Mouse (Mus musculus): Measurements from ENCODE around the gene AU022252. TPM values are rescaled to one million over a fixed set of nuclear protein-coding genes. Genes with fewer than 3 reads are reported as not detected.

Gene AU022252
- polyA plus RNA-seq, 1 experiment from 2014 or later = 32.3 TPM

DNA sequence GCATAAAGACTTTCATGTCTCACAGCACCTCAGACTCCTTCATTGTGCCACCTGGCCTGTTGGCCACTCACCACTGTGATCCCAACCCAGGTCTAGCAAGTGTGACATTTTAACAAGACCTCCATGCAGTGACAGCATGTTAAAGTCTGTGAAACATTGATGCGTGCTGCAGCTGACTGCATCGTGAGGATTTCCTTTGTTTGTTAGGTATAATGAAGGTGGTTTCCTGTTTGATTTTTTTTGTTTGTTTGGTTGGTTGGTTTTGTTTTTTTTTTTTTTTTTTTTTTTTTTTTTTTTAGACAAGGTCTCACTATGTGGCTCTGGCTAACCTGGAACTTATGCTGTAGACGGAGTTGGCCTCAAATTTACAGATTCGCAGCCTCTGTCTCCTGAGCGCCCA lies 30.0 kb upstream of the AU022252 start:
- Histone ChIP-seq H3K4me1 (ENCODE audit: insufficient read depth) (no peaks in the 10 kb centered on the region), H3K9me3 (ENCODE audit: low read depth, low read length) (no peaks in the 10 kb centered on the region), H3K4me2 (no peak overlapping the region), H3K9ac (no peak overlapping the region), H3K36me3 (ENCODE audit: insufficient read depth) (no peaks in the 10 kb centered on the region), H3K4me3 (ENCODE audit: low read depth, low read length) (no peak overlapping the region), H3K27me3 (ENCODE audit: insufficient read depth, low read length) (no peaks in the 10 kb centered on the region), H3K27ac (ENCODE audit: low read depth) (no peak overlapping the region)
- TF ChIP-seq CTCF (IDR thresholded peaks at IDR 0.05; ENCODE audit: low read depth) = no peak
- DNase-seq (no peak), ATAC-seq (ENCODE audit: insufficient read depth) (no peak)
- 88% methylated on average over 5 of the region's 5 CpGs for WGBS

DNA sequence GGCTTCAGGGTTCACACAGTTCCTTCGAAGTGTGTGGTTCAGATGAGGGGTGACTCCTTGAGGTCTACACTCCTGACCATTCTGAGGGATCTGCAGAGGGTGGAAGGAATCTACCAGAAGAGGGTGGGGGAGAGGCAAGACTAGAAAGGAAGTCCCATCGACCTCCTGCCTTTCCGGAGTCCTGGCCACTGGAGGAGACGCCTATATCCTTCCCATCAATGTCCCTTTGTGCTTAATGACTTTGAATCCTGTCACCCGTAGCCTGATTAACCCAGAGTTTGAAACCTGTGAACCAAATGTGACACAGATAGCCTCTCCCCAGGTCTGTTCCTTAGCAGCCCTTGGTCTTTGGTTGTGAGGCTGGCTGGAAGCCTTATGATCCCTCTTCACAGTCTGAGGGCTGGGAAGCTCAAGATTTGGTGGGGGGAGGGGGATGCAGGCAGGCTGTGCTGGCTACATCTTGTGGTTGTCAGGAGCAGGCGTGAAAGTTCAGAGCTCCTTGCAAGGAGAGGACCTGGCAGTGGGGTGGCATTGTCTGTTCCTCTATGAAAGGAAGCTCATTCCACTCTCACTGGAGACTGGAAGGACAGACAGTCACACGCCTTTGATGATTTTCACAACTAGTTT lies 28.7 kb upstream of the AU022252 start:
- Histone ChIP-seq H3K4me3 (ENCODE audit: low read depth, low read length) (no peak overlapping the region), H3K27ac (ENCODE audit: low read depth) (no peak overlapping the region; the same call in 1 of the 2 replicates), H3K27me3 (ENCODE audit: insufficient read depth, low read length) (no peaks in the 10 kb centered on the region), H3K4me1 (ENCODE audit: insufficient read depth) (no peaks in the 10 kb centered on the region), H3K9ac (no peak overlapping the region), H3K36me3 (ENCODE audit: insufficient read depth) (no peaks in the 10 kb centered on the region), H3K9me3 (ENCODE audit: low read depth, low read length) (no peaks in the 10 kb centered on the region), H3K4me2 (no peak overlapping the region)
- ATAC-seq (ENCODE audit: insufficient read depth) (no peak), DNase-seq (no peak)
- 37% methylated on average over 7 of the region's 7 CpGs for WGBS
- TF ChIP-seq CTCF (IDR thresholded peaks at IDR 0.05; ENCODE audit: low read depth) = no peak

DNA sequence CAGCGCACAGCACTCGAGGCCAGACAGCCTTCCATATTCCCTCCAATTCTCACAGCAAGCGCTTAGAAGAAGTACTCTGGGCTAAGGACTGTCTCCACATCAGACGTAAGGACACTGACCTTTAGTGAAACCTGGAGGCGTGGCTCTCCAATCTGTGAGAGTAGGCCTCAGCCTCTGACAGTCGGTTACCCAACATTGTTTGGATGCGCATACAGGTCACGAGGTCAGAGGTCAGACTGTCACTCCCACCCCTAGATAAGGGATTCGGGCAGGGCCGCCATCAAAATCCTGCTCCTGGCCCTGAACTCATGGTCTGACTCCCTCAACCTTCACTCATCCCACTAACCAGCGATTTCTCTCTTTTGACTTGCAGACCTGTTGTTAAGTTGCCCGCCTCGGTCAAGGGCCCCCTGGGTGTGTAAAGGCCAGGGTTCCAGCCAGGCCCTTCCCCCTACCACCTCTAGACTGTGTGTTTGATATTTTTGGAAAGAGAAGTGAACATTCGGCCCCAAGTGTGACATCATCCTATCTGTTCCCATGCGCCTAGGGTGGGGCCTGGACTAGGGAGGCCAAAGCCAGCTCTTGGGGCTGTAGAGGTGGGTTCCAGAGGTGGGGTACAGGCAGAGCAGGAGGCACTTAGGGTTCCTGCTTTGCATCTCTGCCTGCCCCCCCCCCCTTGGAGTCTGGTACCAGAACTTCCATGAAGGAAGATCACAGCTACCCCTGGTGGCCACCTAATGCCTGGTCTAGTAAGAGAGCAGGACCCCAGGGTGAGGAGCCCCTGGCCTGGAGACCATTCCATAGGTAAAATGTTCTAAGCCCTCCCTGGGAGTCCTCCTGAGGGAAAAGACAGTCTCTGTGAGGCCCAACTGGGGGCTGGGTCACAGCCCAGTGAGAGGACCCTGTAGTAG lies 27.1 kb upstream of the AU022252 start:
- TF ChIP-seq CTCF (IDR thresholded peaks at IDR 0.05; ENCODE audit: low read depth) = peak; percentile 36
- 70% methylated on average over 15 of the region's 15 CpGs for WGBS
- Histone ChIP-seq H3K36me3 (ENCODE audit: insufficient read depth) (no peaks in the 10 kb centered on the region), H3K4me2 (no peak overlapping the region), H3K27me3 (ENCODE audit: insufficient read depth, low read length) (no peaks in the 10 kb centered on the region), H3K9me3 (ENCODE audit: low read depth, low read length) (no peaks in the 10 kb centered on the region), H3K4me1 (ENCODE audit: insufficient read depth) (no peaks in the 10 kb centered on the region), H3K4me3 (ENCODE audit: low read depth, low read length) (no peak overlapping the region), H3K9ac (no peak overlapping the region), H3K27ac (ENCODE audit: low read depth) (no peak overlapping the region)
- DNase-seq (no peak), ATAC-seq (ENCODE audit: insufficient read depth) (no peak)

- H3K4me1 ChIP-seq (ENCODE audit: insufficient read depth) = no peaks in the 10 kb centered on the region
- H3K36me3 ChIP-seq (ENCODE audit: insufficient read depth) = no peaks in the 10 kb centered on the region
- no peaks in the 10 kb centered on the region for H3K9me3 ChIP-seq (ENCODE audit: low read depth, low read length)
- 52% methylated on average over 6 of the region's 6 CpGs for WGBS
- DNase-seq (no peak), ATAC-seq (ENCODE audit: insufficient read depth) (no peak)
- no peak overlapping the region for H3K4me3 ChIP-seq (ENCODE audit: low read depth, low read length)
- no peaks in the 10 kb centered on the region for H3K27me3 ChIP-seq (ENCODE audit: insufficient read depth, low read length)
- H3K4me2 ChIP-seq = no peak overlapping the region
- no peak overlapping the region for H3K27ac ChIP-seq (ENCODE audit: low read depth)
- no peak overlapping the region for H3K9ac ChIP-seq
- TF ChIP-seq CTCF (IDR thresholded peaks at IDR 0.05; ENCODE audit: low read depth) = no peak
Observed at GRCm38 (mm10) chr4:119257083-119257482, 24.6 kb upstream of the AU022252 start.

DNA sequence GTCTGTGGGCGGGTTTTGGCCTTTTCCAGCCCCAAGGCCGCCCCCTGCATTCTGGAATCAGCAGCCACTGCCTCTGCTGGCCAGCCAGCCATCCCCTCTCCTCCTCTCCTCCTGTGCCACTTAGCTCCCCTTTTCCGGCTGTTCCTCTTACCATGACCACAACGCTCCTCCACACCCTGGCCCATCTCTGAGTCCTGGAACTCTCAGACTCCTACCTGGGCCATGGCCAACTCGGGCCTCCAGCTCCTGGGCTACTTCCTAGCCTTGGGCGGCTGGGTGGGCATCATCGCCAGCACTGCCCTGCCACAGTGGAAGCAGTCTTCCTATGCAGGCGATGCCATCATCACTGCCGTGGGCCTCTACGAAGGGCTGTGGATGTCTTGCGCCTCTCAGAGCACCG lies 22.8 kb upstream of the AU022252 start, which contains the start of gene Cldn19:
TSS of gene Cldn19 (plus strand) at position 64 of the 400 bp plus-strand sequence.
- no peak within 1 kb of the TSS for H3K4me3 ChIP-seq (ENCODE audit: low read depth, low read length)
- H3K9ac ChIP-seq = no peak within 1 kb of the TSS
- H3K27ac ChIP-seq (ENCODE audit: low read depth) = no peak within 1 kb of the TSS

DNA sequence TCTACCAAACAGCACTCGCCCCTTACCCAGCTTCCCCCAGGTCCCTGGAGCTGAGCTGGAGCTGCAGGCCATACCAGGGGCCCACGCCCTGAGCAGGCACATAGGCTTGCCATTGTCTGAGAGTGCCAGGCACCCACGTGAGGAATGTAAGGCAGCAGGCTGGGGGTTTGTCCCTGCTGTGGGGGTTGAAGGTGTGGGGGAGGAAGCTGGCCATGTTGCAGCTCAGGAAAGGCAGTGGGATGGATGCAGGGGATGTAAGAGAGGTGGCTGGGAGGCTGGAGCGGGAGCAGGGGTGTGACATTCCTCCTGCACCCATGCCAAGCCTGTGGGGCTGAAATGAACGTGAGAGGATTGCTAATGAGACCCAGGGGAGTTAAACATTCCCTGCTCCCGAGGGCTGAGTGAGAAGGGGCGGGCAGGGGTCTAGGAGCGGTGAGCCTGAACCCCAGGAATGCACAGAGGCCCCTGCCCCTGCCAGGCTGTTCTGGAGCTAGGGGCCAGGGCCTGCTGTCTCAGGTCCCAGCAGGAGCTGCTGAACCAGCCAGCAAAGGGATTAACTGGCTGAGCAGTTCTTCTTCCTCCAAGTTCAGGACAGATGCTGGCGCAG lies 21.6 kb upstream of the AU022252 start:
- Histone ChIP-seq H3K27ac (ENCODE audit: low read depth) (no peak overlapping the region), H3K9ac (no peak overlapping the region), H3K36me3 (ENCODE audit: insufficient read depth) (no peaks in the 10 kb centered on the region), H3K4me1 (ENCODE audit: insufficient read depth) (no peaks in the 10 kb centered on the region; the same call in 1 of the 2 replicates), H3K9me3 (ENCODE audit: low read depth, low read length) (no peaks in the 10 kb centered on the region), H3K4me2 (no peak overlapping the region), H3K4me3 (ENCODE audit: low read depth, low read length) (no peak overlapping the region), H3K27me3 (ENCODE audit: insufficient read depth, low read length) (no peaks in the 10 kb centered on the region)
- TF ChIP-seq CTCF (IDR thresholded peaks at IDR 0.05; ENCODE audit: low read depth) = no peak
- DNase-seq = no peak
- 0 out of 2 replicates have a peak, but pooled peaks have one; percentile 22 for ATAC-seq (ENCODE audit: insufficient read depth)
- WGBS = 37% methylated on average over 9 of the region's 9 CpGs

More for the DNA sequence above, 22.8 kb upstream of the AU022252 start, which contains the start of gene Cldn19:
- Histone ChIP-seq H3K4me2 (no peak within 1 kb of the TSS), H3K36me3 (ENCODE audit: insufficient read depth) (no peaks in the 10 kb centered on the region), H3K27me3 (ENCODE audit: insufficient read depth, low read length) (no peaks in the 10 kb centered on the region), H3K9me3 (ENCODE audit: low read depth, low read length) (no peaks in the 10 kb centered on the region), H3K4me1 (ENCODE audit: insufficient read depth) (no peaks in the 10 kb centered on the region; the same call in 1 of the 2 replicates)
- no peak for ATAC-seq (ENCODE audit: insufficient read depth)
- WGBS = 82% methylated on average over 12 of the region's 12 CpGs
- no peak for DNase-seq
- no peak for TF ChIP-seq CTCF (IDR thresholded peaks at IDR 0.05; ENCODE audit: low read depth)
